16 mouse cellular contexts compared by ENCODE assay signal in the genomic region with DNA sequence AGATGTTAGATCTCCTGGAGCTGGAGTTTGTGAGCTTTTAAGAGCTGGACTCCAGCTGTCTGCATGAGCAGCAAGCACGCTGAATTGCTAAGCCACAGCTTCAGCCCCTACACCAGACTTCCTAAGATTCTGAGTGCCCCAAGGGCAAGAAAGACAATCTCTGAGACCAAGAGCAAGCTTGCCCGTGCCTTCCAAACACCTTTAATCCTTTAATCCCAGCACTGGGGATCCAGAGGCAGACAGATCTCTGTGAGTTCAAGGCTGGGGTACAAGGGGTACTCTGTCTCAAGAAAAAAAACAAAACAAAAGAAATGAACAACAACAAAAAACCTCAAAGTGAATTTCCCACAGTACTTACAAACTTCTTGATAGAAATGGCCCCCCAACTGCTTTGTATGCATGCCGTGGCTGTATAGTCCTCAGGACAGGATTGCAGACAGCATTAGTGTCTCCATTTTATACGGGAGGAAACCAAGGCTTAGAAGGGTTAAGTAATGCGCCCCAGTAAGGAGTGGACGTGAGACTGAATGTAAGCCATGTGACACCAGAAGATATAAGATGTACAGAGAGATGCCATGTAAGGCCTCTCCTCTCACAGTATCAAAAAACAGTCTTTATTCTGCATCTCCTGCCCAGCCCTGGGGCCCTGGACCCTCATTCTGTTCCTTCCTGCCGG.
DNase-seq lines count a peak whose midpoint lies in the region; ATAC-seq lines count a peak whose summit lies in the region.
"Had no signal": no experiment of that assay in that cellular context is flagged by ENCODE, and none has a peak within 500 bp of the region (broad histone marks: within the 10 kb centered on the region; RNA-seq: fewer than 3 reads in every experiment).

No protein-coding gene starts in this region.

- peaks cover 34% of the 10 kb centered on the region for H3K4me1 ChIP-seq in embryonic facial prominence, embryonic 12.5 days
- H3K4me1 ChIP-seq in hindbrain, embryonic 10.5 days (replicated peaks), result peaks cover 55% of the 10 kb centered on the region
- peaks cover 35% of the 10 kb centered on the region for H3K4me1 ChIP-seq in limb, embryonic 12.5 days (replicated peaks)
- H3K4me1 ChIP-seq: liver, embryonic 15.5 days had no signal

- 31% methylated on average over 7 of the region's 7 CpGs for WGBS in embryonic facial prominence, embryonic 12.5 days
- 50% methylated on average over 7 of the region's 7 CpGs for WGBS in hindbrain, embryonic 10.5 days
- WGBS in limb, embryonic 12.5 days, result 42% methylated on average over 7 of the region's 7 CpGs

- peak overlapping the region; percentile 69 for H3K27ac ChIP-seq in embryonic facial prominence, embryonic 12.5 days
- H3K27ac ChIP-seq in hindbrain, embryonic 10.5 days, result peak overlapping the region; percentile 90
- peak overlapping the region; percentile 45 for H3K27ac ChIP-seq in limb, embryonic 12.5 days
- H3K27ac ChIP-seq: heart, embryonic 13.5 days; liver, embryonic 15.5 days had no signal

- no peak overlapping the region for H3K9ac ChIP-seq in embryonic facial prominence, embryonic 12.5 days
- H3K9ac ChIP-seq in limb, embryonic 12.5 days (replicated peaks), result no peak overlapping the region
- H3K9ac ChIP-seq: heart, embryonic 13.5 days; liver, embryonic 15.5 days had no signal

- no peaks in the 10 kb centered on the region for H3K27me3 ChIP-seq in embryonic facial prominence, embryonic 12.5 days
- H3K27me3 ChIP-seq in hindbrain, embryonic 10.5 days (ENCODE audit: insufficient read depth, poor library complexity, severe bottlenecking), result peaks cover 19% of the 10 kb centered on the region
- H3K27me3 ChIP-seq in limb, embryonic 12.5 days, result no peaks in the 10 kb centered on the region
- H3K27me3 ChIP-seq: liver, embryonic 15.5 days had no signal

- DNase-seq in R1 (ENCODE audit: low read depth, low spot score), result peak; percentile 41
- no peak for DNase-seq in hindbrain, embryonic 10.5 days (ENCODE audit: low spot score)
- DNase-seq in left cerebral cortex, postnatal 25 days (ENCODE audit: low spot score in 2 of 2), result no peak
- no peak for DNase-seq in urinary bladder, postnatal 10 days (ENCODE audit: low spot score)
- DNase-seq in urinary bladder, postnatal 36 days (ENCODE audit: low spot score in 2 of 2), result no peak
- DNase-seq: cerebellum, adult 11-12 months; gastrocnemius, postnatal 14 days; lung, postnatal 4 days; right cerebral cortex, postnatal 4 days; thymus, adult 2 months had no signal

- no peaks in the 10 kb centered on the region for H3K36me3 ChIP-seq in embryonic facial prominence, embryonic 12.5 days
- H3K36me3 ChIP-seq in hindbrain, embryonic 10.5 days, result no peaks in the 10 kb centered on the region
- no peaks in the 10 kb centered on the region for H3K36me3 ChIP-seq in limb, embryonic 12.5 days
- H3K36me3 ChIP-seq: heart, embryonic 13.5 days; liver, embryonic 15.5 days had no signal

- ATAC-seq in embryonic facial prominence, embryonic 12.5 days (ENCODE audit: insufficient number of reproducible peaks, insufficient read depth, low FRiP score, low TSS enrichment), result no peak
- ATAC-seq in limb, embryonic 12.5 days (ENCODE audit: insufficient number of reproducible peaks, insufficient read depth, low FRiP score, low TSS enrichment, low read depth), result no peak
- no peak for ATAC-seq in cerebellum, adult (ENCODE audit: insufficient number of reproducible peaks, low FRiP score, low TSS enrichment)
- ATAC-seq: inflammation-experienced regulatory T-cells, adult 6 months had no signal

- no peak overlapping the region for H3K4me3 ChIP-seq in embryonic facial prominence, embryonic 12.5 days
- H3K4me3 ChIP-seq in hindbrain, embryonic 10.5 days, result 0 out of 2 replicates have a peak overlapping the region, but pooled peaks have one; percentile 18
- H3K4me3 ChIP-seq in limb, embryonic 12.5 days (replicated peaks), result no peak overlapping the region
- H3K4me3 ChIP-seq: heart, embryonic 13.5 days; liver, embryonic 15.5 days had no signal

- intact Hi-C loops in left cerebral cortex, postnatal 25 days (cut with DNase I), result no loop called here

- H3K4me2 ChIP-seq in embryonic facial prominence, embryonic 12.5 days (replicated peaks), result no peak overlapping the region
- no peak overlapping the region for H3K4me2 ChIP-seq in limb, embryonic 12.5 days
- H3K4me2 ChIP-seq: liver, embryonic 15.5 days had no signal

- H3K9me3 ChIP-seq in embryonic facial prominence, embryonic 12.5 days, result no peaks in the 10 kb centered on the region
- H3K9me3 ChIP-seq in hindbrain, embryonic 10.5 days, result no peaks in the 10 kb centered on the region
- H3K9me3 ChIP-seq in limb, embryonic 12.5 days, result no peaks in the 10 kb centered on the region
- H3K9me3 ChIP-seq: heart, embryonic 13.5 days; liver, embryonic 15.5 days had no signal
